Mouse (Mus musculus) urinary bladder, postnatal 4 days (tissue): ENCODE measurements around the gene Angpt4.
A peak's percentile ranks its signal among the peaks of the same experiment; 100 is the strongest.

Source experiments
- DNase-seq, 2 experiments: peaks; one replicate each; pipeline ENCODE4 v3.0.0; 2021 to 2022; ENCODE audit warnings: low spot score in 2 of 2

Gene Angpt4

GRCm38 (mm10) chr2:151961284-151962196 is 50.5 kb downstream of the Angpt4 start:
- no peak for DNase-seq

DNA sequence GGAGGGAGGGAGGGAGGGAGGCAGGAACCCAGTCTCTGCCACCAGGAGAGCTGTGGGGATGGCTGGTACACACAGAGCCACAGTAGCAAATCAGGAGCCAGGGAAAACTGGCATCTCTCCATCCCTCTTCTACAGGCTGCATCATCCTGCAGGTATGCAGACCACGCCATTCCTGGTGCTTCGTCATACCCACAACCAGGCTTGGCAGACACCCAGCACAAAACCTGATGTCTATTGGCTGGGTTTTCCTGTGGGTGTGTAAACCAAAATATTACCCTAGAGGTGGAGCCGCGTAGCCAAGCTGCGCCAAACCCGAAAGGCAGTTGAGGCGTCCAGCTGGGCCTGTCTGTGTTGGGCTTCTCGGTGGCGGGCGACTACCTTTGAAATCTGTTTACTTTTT is 51.5 kb downstream of the Angpt4 start:
- peak; percentile 72 to 81 for DNase-seq

DNA sequence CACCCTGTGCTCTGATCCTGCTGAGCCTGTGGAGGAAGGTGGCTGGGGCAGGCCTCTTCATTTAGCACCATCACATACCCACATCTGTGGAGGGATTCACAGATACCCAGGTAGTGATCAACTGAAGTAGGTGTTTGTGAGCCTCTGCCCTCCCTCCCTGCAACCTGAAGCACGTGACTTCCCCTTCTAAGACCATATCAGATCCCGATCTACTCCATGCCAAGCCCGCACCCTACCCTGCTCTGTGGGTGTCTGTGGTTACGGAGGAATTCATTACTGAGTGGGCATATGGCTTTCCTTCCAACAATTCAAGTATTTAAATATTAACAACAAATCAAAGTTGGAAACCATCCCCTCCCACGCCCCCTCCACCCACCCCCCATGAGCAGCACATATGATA is 52.3 kb downstream of the Angpt4 start:
- no peak for DNase-seq

GRCm38 (mm10) chr2:151964052-151964451 is 53.0 kb downstream of the Angpt4 start:
- DNase-seq = no peak

DNA sequence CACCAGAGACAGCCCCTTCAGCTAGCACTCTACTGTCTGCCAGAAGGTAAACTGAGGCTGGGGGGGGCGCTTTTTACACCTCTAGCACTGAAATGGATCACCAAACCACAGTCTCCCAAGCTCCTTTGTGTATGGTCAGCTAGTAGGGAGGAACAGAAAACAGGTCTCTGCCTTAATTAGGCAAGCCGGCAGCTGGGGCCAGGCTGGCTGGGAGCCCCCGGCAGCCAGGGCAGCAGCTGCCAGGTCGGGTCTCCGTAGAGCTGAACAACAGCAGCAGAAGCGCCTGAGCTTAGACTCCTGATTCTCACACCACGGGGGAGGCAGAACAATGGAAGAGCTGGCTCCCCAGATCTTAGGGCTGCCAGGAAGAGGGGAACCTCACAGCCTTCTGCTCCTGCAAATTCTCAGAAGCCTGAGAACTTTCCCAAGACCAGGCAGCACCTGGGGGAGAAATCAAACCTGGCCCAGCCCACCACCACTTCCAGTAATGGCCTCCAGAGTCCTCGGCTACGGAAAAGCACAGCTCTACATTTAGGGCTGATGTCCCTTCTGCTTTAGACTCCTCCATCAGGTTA is 56.3 kb downstream of the Angpt4 start:
- DNase-seq = no peak

DNA sequence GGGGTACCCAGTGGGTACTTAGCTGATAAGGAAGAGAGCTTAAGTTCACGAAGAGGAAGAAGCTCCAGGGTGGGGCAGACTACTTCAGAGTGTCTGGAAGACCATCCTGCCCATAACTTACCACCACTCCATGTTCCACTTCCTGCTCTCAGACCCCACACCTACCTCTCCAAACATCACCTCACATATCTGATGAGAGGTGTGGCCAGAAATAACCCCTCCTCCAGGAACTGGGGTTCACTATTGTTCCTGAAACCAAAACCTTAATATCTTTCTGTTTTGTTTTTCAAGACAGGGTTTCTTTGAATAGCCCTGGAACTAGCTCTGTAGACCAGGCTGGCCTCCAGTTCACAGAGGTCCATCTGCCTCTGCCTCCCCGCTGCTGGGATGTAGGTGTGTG is 56.8 kb downstream of the Angpt4 start:
- DNase-seq = no peak

GRCm38 (mm10) chr2:151968451-151968850 is 57.4 kb downstream of the Angpt4 start:
- DNase-seq = no peak

DNA sequence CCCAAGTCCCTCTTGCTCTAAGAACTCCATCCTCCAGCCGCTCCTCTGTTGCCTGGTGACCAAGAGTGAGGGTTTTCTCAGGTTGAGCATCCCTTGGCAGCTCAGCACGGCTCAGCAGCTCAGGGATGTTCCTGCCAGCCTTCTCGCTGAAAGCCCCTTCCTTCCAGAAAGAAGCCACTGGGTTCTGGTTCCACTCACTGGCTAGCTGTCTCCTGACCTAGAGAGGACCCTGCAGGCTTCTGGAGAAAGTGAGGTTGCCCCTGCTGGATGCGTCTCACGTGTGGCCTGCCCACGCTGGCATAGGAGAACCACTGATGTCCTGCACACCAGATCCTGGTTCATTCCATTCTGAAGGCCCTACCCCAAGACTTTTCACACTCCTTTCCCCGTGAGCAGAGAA is 58.0 kb downstream of the Angpt4 start:
- peak in 1 of 2 experiments; percentile 54 for DNase-seq

GRCm38 (mm10) chr2:151969396-151969795 is 58.4 kb downstream of the Angpt4 start:
- peak in 1 of 2 experiments; percentile 57 for DNase-seq

- peak; percentile 82 to 86 for DNase-seq
Measured at GRCm38 (mm10) chr2:151970191-151971172, 59.5 kb downstream of the Angpt4 start.

DNA sequence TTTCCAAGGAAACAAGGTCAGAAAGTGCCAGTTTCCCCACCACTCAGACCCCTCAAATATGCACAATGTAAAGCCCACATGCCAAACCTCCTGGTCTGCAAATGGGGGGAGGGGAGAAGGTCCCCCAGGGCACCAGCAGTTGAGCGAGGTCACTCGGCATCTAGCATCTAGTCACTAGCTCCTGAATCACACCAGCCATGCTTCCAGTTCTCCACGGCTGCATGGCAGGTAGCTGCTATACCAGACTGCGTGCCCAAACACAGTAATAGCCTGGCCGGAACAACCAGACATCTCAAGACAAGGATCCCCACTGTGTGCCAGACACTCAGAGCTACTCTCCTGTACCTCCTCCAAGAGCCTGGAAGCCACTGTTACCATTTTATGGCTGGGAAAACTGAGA is 60.7 kb downstream of the Angpt4 start:
- peak in 1 of 2 experiments; percentile 55 for DNase-seq

DNA sequence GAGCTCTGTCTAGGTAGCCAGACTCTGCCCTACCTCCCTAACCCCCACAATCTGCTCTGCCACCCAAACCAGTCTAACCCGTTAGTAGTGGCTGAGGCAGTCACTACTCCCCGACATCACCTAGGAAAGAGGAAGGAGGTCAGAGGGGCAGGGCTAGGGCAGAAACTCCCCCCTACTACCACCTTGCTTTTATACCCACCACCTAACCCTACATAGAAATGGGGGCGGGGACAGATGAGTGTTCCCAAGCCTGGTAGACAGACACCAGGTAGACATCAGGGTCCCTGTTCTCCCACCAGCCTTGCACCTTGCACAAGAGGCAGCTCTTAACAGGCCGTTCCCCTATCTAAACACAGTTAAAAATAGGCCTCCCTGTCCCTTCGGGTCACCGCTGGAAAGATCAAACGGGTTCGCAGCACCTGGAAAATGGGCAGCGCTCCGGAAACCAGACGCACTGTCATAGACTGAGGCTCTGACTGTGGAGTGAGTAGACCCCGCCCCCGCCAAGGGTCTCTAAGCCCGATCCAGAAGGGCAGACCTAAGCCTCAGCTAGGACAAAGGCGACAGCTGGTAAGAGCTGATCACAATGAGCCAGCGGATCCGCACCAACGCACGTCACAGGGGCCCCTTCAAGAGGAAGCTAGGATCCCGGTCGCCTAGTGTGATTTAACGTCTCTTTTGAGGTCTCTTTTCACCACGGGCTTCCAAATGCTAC is 62.0 kb downstream of the Angpt4 start:
- DNase-seq = no peak

GRCm38 (mm10) chr2:151973595-151974562 is 62.9 kb downstream of the Angpt4 start:
- DNase-seq = peak; percentile 58 to 76

- no peak for DNase-seq
Measured at GRCm38 (mm10) chr2:151975295-151975694, 64.3 kb downstream of the Angpt4 start.

GRCm38 (mm10) chr2:151976067-151976466 is 65.1 kb downstream of the Angpt4 start:
- DNase-seq = no peak

- peak in 1 of 2 experiments; percentile 40 for DNase-seq
Measured at GRCm38 (mm10) chr2:151977689-151978440, 66.9 kb downstream of the Angpt4 start.

DNA sequence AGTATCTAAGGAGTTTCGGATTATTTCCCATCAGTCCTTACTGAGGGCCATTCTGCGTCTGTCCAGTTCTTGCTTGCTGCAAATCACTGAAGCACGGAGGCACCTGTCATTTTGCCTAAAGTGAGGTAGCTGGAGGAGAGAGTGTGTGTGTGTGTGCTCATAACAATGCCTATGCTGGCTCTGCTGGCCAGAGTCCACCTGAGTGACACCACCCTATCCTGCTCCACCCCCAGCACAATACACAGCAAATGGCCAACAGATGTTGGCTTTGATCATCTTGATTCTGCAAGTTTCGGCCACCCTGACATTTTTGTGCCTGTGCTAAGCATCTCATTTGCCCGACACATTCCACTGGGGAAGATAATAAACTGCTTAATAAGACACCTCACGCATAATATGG is 67.5 kb downstream of the Angpt4 start:
- DNase-seq = no peak

- DNase-seq = peak; percentile 90 to 93
Measured at GRCm38 (mm10) chr2:151979470-151980354, 68.7 kb downstream of the Angpt4 start, which contains the start of gene Fam110a. TSS of gene Fam110a (minus strand) at chr2:151980219.
